Mouse (Mus musculus) liver, embryonic 13.5 days (tissue): ENCODE measurements at regions not wholly inside any gene's neighbourhood (a gene's known extent, or its start where the extent isn't known, plus 50 kb on each side); places are given as distances from the start of the nearest gene placed in this dataset.

Source experiments
- ATAC-seq: fragments of 200-750 bp; cut with Nextera tagmentation; 2 replicates; pipeline ENCODE4 v1.8.0; 2017; ENCODE audit warnings: low read depth, mild to moderate bottlenecking, moderate number of reproducible peaks, moderate library complexity
- DNase-seq: peaks from one replicate; pipeline ENCODE4 v3.0.0; 2022
- H3K27ac ChIP-seq: fragments of 300-500 bp; sonication (generic); 2 replicates; pipeline ENCODE4 v1.5.1; 2015; ENCODE audit warnings: moderate library complexity, mild to moderate bottlenecking, inconsistent platforms
- H3K27me3 ChIP-seq: fragments of 300-500 bp; sonication (generic); 2 replicates; pipeline ENCODE4 v1.6.1; 2015; ENCODE audit warnings: mild to moderate bottlenecking, inconsistent platforms
- H3K36me3 ChIP-seq: fragments of 300-500 bp; sonication (generic); 2 replicates; pipeline ENCODE4 v1.6.1; 2015; ENCODE audit warnings: mild to moderate bottlenecking, inconsistent platforms
- H3K4me1 ChIP-seq: fragments of 300-500 bp; sonication (generic); replicated peaks from 2 replicates; pipeline ENCODE4 v1.6.1; 2015; ENCODE audit warnings: inconsistent platforms
- H3K4me2 ChIP-seq: fragments of 300-500 bp; sonication (generic); 2 replicates; pipeline ENCODE4 v1.6.1; 2015; ENCODE audit warnings: inconsistent platforms, mild to moderate bottlenecking, moderate library complexity
- H3K4me3 ChIP-seq: fragments of 300-500 bp; sonication (generic); replicated peaks from 2 replicates; pipeline ENCODE4 v1.5.1; 2015; ENCODE audit warnings: mild to moderate bottlenecking, inconsistent platforms
- H3K9ac ChIP-seq: fragments of 300-500 bp; sonication (generic); 2 replicates; pipeline ENCODE4 v1.6.1; 2015; ENCODE audit warnings: mild to moderate bottlenecking, inconsistent platforms
- H3K9me3 ChIP-seq: fragments of 300-500 bp; sonication (generic); replicated peaks from 2 replicates; pipeline ENCODE4 v1.6.1; 2016; ENCODE audit warnings: inconsistent platforms
- WGBS: fragments of 180-500 bp; shearing (Covaris S2); methylation state at CpG from one replicate; pipeline ENCODE4 v1.1.7; 2015; ENCODE audit not compliant: insufficient replicate concordance; 5-methylcytosine and 5-hydroxymethylcytosine counted together

DNA sequence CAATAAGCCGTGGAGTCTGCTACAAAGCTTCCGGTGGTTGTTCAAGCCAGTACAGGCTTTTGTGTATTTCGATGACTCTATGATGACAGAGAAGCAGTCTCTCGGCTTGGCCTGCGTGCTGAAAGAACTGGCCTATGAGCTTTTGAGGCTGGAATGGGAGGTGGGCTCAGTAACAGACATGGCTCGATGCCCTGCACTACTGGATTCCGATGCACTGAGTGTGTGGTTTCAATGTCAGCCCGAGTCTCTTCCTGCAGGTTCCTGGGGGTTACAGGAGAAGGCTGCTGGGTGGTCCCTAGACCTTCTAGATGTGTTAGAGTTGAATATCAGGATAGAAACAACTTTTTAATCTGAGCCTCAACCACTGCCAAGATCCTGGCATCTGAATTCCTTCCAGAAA is 53.2 kb downstream of the Gm815 start:
- Histone ChIP-seq H3K27me3 (no peaks in the 10 kb centered on the region), H3K4me2 (no peak overlapping the region), H3K9ac (no peak overlapping the region), H3K27ac (no peak overlapping the region), H3K4me1 (no peaks in the 10 kb centered on the region), H3K9me3 (no peaks in the 10 kb centered on the region), H3K4me3 (no peak overlapping the region), H3K36me3 (no peaks in the 10 kb centered on the region)
- DNase-seq, result no peak
- WGBS, result 72% methylated on average over 8 of the region's 8 CpGs
- ATAC-seq, result no peak

- H3K36me3 ChIP-seq, result no peaks in the 10 kb centered on the region
- no peak overlapping the region for H3K4me3 ChIP-seq
- WGBS, result 52% methylated on average over 2 of the region's 2 CpGs
- H3K4me1 ChIP-seq, result no peaks in the 10 kb centered on the region
- H3K9me3 ChIP-seq, result no peaks in the 10 kb centered on the region
- H3K27me3 ChIP-seq, result no peaks in the 10 kb centered on the region
- no peak overlapping the region for H3K27ac ChIP-seq
- ATAC-seq (no peak), DNase-seq (no peak)
- no peak overlapping the region for H3K9ac ChIP-seq
- H3K4me2 ChIP-seq, result no peak overlapping the region
Measured at GRCm38 (mm10) chr19:26944006-26944405, 58.3 kb downstream of the Gm815 start.

- no peak for ATAC-seq
- no peak for DNase-seq
- 57% methylated on average over 3 of the region's 3 CpGs for WGBS
Measured at GRCm38 (mm10) chr19:26946562-26946961, 60.9 kb downstream of the Gm815 start.

GRCm38 (mm10) chr19:26948479-26948878 is 62.8 kb downstream of the Gm815 start:
- WGBS, result 75% methylated on average over 2 of the region's 2 CpGs
- ATAC-seq (no peak), DNase-seq (no peak)

More at GRCm38 (mm10) chr19:26946562-26946961, 60.9 kb downstream of the Gm815 start:
- H3K27me3 ChIP-seq, result no peaks in the 10 kb centered on the region
- H3K9ac ChIP-seq, result no peak overlapping the region
- no peaks in the 10 kb centered on the region for H3K4me1 ChIP-seq
- no peak overlapping the region for H3K27ac ChIP-seq
- no peaks in the 10 kb centered on the region for H3K36me3 ChIP-seq
- H3K9me3 ChIP-seq, result no peaks in the 10 kb centered on the region
- no peak overlapping the region for H3K4me2 ChIP-seq
- no peak overlapping the region for H3K4me3 ChIP-seq

DNA sequence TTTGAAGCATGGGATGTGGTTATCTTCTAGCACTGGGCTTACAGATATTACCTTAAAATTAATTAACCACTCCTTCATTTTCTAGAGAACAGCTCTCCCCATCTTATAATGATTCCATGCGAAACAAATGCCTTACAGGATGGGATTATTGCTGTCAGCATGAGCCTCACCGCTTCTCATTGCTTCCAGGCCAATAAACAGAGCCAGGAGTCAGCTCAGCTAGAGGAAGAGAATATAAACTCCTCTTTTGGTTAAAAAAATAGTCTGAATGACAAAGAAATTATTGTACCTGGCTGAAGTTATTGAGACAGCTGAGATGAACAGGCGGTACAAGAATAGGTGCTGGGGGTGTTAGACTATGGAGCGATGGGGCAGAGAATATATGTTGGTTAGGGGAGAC is 63.5 kb downstream of the Gm815 start:
- no peaks in the 10 kb centered on the region for H3K4me1 ChIP-seq
- no peak overlapping the region for H3K27ac ChIP-seq
- no peak overlapping the region for H3K4me2 ChIP-seq
- DNase-seq (no peak), ATAC-seq (no peak)
- H3K9me3 ChIP-seq, result no peaks in the 10 kb centered on the region
- 69% methylated on average over 4 of the region's 4 CpGs for WGBS
- H3K27me3 ChIP-seq, result no peaks in the 10 kb centered on the region
- no peak overlapping the region for H3K9ac ChIP-seq
- H3K36me3 ChIP-seq, result no peaks in the 10 kb centered on the region
- H3K4me3 ChIP-seq, result no peak overlapping the region

More at GRCm38 (mm10) chr19:26948479-26948878, 62.8 kb downstream of the Gm815 start:
- no peaks in the 10 kb centered on the region for H3K27me3 ChIP-seq
- H3K36me3 ChIP-seq, result no peaks in the 10 kb centered on the region
- no peak overlapping the region for H3K4me3 ChIP-seq
- H3K27ac ChIP-seq, result no peak overlapping the region
- no peaks in the 10 kb centered on the region for H3K9me3 ChIP-seq
- H3K4me1 ChIP-seq, result no peaks in the 10 kb centered on the region
- no peak overlapping the region for H3K4me2 ChIP-seq
- H3K9ac ChIP-seq, result no peak overlapping the region

DNA sequence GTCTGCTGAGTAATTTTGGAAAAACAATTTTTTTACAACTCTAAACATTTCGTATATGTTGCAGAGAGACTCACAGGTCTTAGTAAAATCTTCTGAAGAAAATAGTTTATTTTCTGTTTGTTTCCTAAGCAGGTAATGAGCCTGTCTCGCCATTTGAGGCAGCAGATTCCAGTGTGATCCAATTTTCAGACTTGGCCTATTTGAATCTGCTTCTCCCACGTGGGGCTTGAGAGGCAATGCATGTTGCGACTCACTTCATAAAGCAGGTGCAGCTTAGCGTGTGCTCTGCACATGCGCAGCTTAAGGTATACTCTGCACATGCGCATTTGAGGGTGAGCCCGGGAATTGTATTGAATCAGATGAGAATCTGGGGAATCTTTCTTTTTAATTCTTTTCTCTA is 67.7 kb downstream of the Gm815 start:
- DNase-seq (no peak), ATAC-seq (no peak)
- Histone ChIP-seq H3K27me3 (no peaks in the 10 kb centered on the region), H3K9ac (no peak overlapping the region), H3K9me3 (no peaks in the 10 kb centered on the region), H3K27ac (no peak overlapping the region), H3K4me2 (no peak overlapping the region), H3K36me3 (no peaks in the 10 kb centered on the region), H3K4me1 (no peaks in the 10 kb centered on the region), H3K4me3 (no peak overlapping the region)
- 68% methylated on average over 8 of the region's 8 CpGs for WGBS

DNA sequence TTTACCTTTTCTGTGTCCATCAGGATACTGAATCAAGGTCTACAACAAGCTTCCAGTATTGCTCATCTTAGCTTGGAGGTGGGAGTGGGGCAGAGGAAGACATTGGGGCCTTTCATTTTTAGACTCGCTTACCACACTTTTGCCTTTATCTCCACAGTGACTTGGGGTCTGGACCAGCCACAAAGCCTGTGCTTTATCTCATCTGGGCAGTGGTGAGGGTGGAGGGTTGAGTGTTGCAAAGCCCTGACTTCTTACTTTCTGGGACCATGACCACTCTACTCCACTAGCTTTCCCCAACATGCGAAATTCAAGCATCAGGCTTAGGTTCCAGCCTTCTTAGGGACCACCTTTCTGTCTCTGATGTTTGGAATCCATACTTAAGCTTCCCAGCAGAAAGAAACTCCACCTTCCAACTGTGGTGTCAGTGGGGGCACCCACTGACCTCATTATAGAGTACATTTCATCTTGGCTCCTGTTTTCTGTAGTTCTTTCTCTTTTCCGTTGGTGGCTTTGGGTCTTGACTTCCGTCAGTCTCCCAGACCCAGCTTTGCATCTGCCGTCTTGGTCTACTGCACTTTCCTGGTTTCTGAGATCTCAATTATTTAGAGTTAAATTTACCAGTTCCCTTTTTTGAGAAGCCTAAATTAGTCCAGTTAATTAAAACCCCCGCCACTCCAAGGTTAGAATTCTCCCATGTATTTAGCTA is 80.5 kb downstream of the Gm815 start:
- Histone ChIP-seq H3K4me3 (no peak overlapping the region), H3K4me1 (no peaks in the 10 kb centered on the region), H3K4me2 (no peak overlapping the region), H3K9ac (no peak overlapping the region), H3K27me3 (no peaks in the 10 kb centered on the region), H3K36me3 (no peaks in the 10 kb centered on the region), H3K9me3 (no peaks in the 10 kb centered on the region), H3K27ac (no peak overlapping the region)
- 39% methylated on average over 6 of the region's 6 CpGs for WGBS
- DNase-seq (no peak), ATAC-seq (no peak)

GRCm38 (mm10) chr19:26973058-26973457 is 87.4 kb downstream of the Gm815 start:
- Histone ChIP-seq H3K27ac (no peak overlapping the region), H3K9me3 (no peaks in the 10 kb centered on the region), H3K27me3 (no peaks in the 10 kb centered on the region), H3K4me2 (no peak overlapping the region), H3K9ac (no peak overlapping the region), H3K36me3 (no peaks in the 10 kb centered on the region), H3K4me3 (no peak overlapping the region), H3K4me1 (no peaks in the 10 kb centered on the region)
- no peak for DNase-seq
- WGBS, result 46% methylated on average over 1 of the region's 1 CpGs
- no peak for ATAC-seq

DNA sequence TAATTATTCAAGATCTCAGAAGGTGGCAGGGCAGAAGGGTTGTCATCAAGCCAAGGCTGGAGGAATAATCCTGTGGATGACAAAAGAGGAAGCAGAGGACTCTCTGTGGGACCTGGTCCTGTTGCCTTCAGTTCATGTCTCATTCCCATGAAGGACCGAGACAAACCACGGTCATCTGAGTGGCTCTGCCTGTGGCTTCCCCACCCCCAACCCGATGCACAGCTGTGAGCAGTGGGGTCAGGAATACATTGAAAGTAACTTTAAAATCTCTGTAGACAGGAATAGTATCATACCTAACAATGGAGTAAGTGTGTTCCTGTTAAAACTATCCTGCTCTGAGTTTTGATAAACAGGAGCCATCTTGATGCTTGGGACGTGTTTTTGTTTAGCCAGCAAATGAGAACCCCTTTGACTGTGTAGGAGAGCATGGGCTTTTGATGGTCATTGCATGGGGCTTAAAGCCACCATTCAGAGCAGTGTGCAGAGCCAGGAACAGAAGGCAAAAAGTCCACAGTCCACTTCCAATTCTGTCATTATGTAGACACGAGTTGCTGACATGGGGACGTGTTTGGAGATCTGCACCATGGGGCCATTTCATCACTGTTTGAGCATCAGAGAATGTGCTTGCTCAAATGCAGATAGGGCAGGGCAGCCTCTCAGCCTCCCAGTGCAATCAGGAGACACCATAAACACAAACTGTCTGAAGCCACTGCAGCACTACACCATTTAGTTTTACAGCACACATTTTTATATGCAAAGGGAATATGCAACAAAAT is 88.3 kb downstream of the Gm815 start:
- no peaks in the 10 kb centered on the region for H3K9me3 ChIP-seq
- no peak overlapping the region for H3K9ac ChIP-seq
- no peaks in the 10 kb centered on the region for H3K27me3 ChIP-seq
- no peak for ATAC-seq
- no peaks in the 10 kb centered on the region for H3K36me3 ChIP-seq
- 41% methylated on average over 6 of the region's 6 CpGs for WGBS
- H3K4me1 ChIP-seq, result no peaks in the 10 kb centered on the region
- H3K4me3 ChIP-seq, result no peak overlapping the region
- H3K4me2 ChIP-seq, result no peak overlapping the region
- no peak overlapping the region for H3K27ac ChIP-seq
- DNase-seq, result no peak

DNA sequence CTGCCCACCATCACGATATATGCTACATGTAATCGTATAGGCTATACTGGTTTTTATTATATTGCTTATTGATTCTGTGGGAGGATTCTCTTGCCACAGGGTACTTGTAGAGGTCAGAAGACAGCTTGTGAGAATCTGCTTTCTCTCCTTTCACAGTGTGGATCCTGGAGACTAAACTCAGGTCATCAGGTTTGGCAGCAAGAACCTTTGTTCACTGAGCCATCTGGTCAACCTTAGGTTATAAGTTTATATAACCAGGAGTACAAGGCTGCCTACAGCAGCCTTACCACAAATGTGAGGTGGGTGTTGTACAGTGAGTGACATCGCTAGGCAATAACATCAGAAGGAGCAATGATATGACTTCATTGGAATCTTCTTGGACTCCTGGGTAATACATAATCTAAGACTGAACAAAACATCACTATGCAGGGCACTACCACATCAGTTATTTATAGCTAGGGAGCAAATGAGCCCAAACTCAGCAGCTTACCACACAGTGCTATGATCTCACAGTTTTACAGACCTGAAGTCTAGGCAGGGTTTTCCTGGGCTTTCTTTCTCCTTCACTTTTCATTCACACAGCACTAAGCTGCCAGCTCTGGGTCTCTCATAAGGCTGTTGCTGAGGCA is 89.0 kb downstream of the Gm815 start:
- H3K9me3 ChIP-seq, result no peaks in the 10 kb centered on the region
- H3K4me2 ChIP-seq, result no peak overlapping the region
- DNase-seq (no peak), ATAC-seq (no peak)
- no peaks in the 10 kb centered on the region for H3K27me3 ChIP-seq
- 63% methylated on average over 3 of the region's 3 CpGs for WGBS
- H3K9ac ChIP-seq, result no peak overlapping the region
- H3K4me3 ChIP-seq, result no peak overlapping the region
- no peak overlapping the region for H3K27ac ChIP-seq
- H3K4me1 ChIP-seq, result no peaks in the 10 kb centered on the region
- H3K36me3 ChIP-seq, result no peaks in the 10 kb centered on the region

DNA sequence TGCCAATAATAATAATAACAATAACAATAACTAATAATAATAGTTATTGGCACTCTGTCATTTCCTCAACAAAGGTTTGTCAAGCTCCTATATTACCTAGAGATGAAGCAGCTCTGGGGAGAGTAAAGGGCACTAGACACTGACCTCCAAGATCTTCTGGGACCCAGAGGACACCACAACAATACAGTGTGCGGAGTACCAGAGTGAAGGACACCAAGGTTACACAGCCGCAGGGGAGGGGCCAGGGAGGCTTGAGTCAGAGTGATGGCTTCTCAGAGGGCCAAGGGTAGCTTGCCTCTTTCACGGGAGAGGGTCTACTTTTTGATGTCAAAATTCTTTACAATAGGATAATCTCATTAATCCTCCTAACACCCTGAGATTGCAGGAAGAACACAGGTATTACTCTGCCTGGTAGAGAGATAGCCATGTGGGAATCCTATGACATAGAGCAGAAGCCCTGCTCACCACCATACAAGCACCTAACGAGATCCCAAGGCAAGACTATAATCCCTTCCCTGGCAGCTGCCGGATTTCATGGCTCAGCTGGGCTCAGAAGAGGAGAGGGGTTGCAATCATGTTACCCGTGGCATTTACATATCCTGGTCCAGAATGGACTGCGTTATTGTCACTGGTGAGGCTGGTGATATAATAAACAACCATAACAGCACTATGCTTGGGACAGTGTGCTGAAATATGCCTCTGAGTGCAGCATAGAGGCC is 91.1 kb downstream of the Gm815 start:
- DNase-seq (no peak), ATAC-seq (no peak)
- WGBS, result 58% methylated on average over 7 of the region's 7 CpGs
- Histone ChIP-seq H3K9me3 (no peaks in the 10 kb centered on the region), H3K27ac (no peak overlapping the region), H3K27me3 (no peaks in the 10 kb centered on the region), H3K4me3 (no peak overlapping the region), H3K9ac (no peak overlapping the region), H3K4me2 (no peak overlapping the region), H3K36me3 (no peaks in the 10 kb centered on the region), H3K4me1 (no peaks in the 10 kb centered on the region)
